Mouse (Mus musculus): Measurements from ENCODE around the gene Zfp598. TPM values are rescaled to one million over a fixed set of nuclear protein-coding genes. Genes with fewer than 3 reads are reported as not detected.
"Not testable (repeated sequence)": the region's sequence is repeated elsewhere in the genome, so short reads cannot be mapped to it uniquely, and the experiment has no call there.

Gene Zfp598
- polyA plus RNA-seq, 1 experiment: 29.6 TPM

GRCm38 (mm10) chr17:24653967-24654710 lies 15.3 kb upstream of the Zfp598 start:
- Histone ChIP-seq H3K27ac (ENCODE audit: insufficient read depth, low read depth, low read length) (no peak overlapping the region), H3K4me3 (ENCODE audit: insufficient read depth, low read length) (peak overlapping the region; percentile 36), H3K4me1 (ENCODE audit: control insufficient read depth, insufficient read depth, low read length) (peaks cover 8% of the 10 kb centered on the region)
- TF ChIP-seq POLR2A (IDR thresholded peaks at IDR 0.05; ENCODE audit: borderline replicate concordance, low read depth, low read length) (no peak), CTCF (IDR thresholded peaks at IDR 0.05; ENCODE audit: low read depth, low read length) (peak; percentile 87)

GRCm38 (mm10) chr17:24654969-24655368 lies 14.5 kb upstream of the Zfp598 start:
- H3K4me1 ChIP-seq (ENCODE audit: control insufficient read depth, insufficient read depth, low read length): peaks cover 4% of the 10 kb centered on the region; the same call in 1 of the 2 replicates
- no peak overlapping the region for H3K4me3 ChIP-seq (ENCODE audit: insufficient read depth, low read length)
- H3K27ac ChIP-seq (ENCODE audit: insufficient read depth, low read depth, low read length): no peak overlapping the region
- no peak for TF ChIP-seq POLR2A (IDR thresholded peaks at IDR 0.05; ENCODE audit: borderline replicate concordance, low read depth, low read length)
- no peak for TF ChIP-seq CTCF (IDR thresholded peaks at IDR 0.05; ENCODE audit: low read depth, low read length)

- Histone ChIP-seq H3K4me3 (ENCODE audit: insufficient read depth, low read length) (peak within 1 kb of the TSS; percentile 42), H3K4me1 (ENCODE audit: control insufficient read depth, insufficient read depth, low read length) (no peaks in the 10 kb centered on the region), H3K27ac (ENCODE audit: insufficient read depth, low read depth, low read length) (no peak within 1 kb of the TSS)
- TF ChIP-seq POLR2A (IDR thresholded peaks at IDR 0.05; ENCODE audit: borderline replicate concordance, low read depth, low read length) (no peak), CTCF (IDR thresholded peaks at IDR 0.05; ENCODE audit: low read depth, low read length) (no peak)
Observed at GRCm38 (mm10) chr17:24658017-24658758, 11.3 kb upstream of the Zfp598 start, which contains the start of gene Npw. Gene Npw (minus strand): TSS chr17:24658457.

- peaks cover 17% of the 10 kb centered on the region for H3K4me1 ChIP-seq (ENCODE audit: control insufficient read depth, insufficient read depth, low read length)
- H3K27ac ChIP-seq (ENCODE audit: insufficient read depth, low read depth, low read length); H3K4me3 ChIP-seq (ENCODE audit: insufficient read depth, low read length): not testable (repeated sequence)
Observed at GRCm38 (mm10) chr17:24667011-24667410, 2.5 kb upstream of the Zfp598 start.

- Histone ChIP-seq H3K27ac (ENCODE audit: insufficient read depth, low read depth, low read length) (no peak overlapping the region), H3K4me3 (ENCODE audit: insufficient read depth, low read length) (no peak overlapping the region), H3K4me1 (ENCODE audit: control insufficient read depth, insufficient read depth, low read length) (peaks cover 19% of the 10 kb centered on the region)
- TF ChIP-seq CTCF (IDR thresholded peaks at IDR 0.05; ENCODE audit: low read depth, low read length) (peak; percentile 64), POLR2A (IDR thresholded peaks at IDR 0.05; ENCODE audit: borderline replicate concordance, low read depth, low read length) (no peak)
Observed at GRCm38 (mm10) chr17:24667416-24667815, 2.1 kb upstream of the Zfp598 start.

- Histone ChIP-seq H3K4me1 (ENCODE audit: control insufficient read depth, insufficient read depth, low read length) (peaks cover 26% of the 10 kb centered on the region), H3K4me3 (ENCODE audit: insufficient read depth, low read length) (peak overlapping the region; percentile 70), H3K27ac (ENCODE audit: insufficient read depth, low read depth, low read length) (peak overlapping the region; percentile 43)
Observed at GRCm38 (mm10) chr17:24669214-24669544, 308 bp upstream of the Zfp598 start.

GRCm38 (mm10) chr17:24670246-24670844 lies 858 bp downstream of the Zfp598 start:
- Histone ChIP-seq H3K4me3 (ENCODE audit: insufficient read depth, low read length) (peak overlapping the region; percentile 70), H3K4me1 (ENCODE audit: control insufficient read depth, insufficient read depth, low read length) (peaks cover 33% of the 10 kb centered on the region), H3K27ac (ENCODE audit: insufficient read depth, low read depth, low read length) (0 out of 2 replicates have a peak overlapping the region, but pooled peaks have one; percentile 5)
- TF ChIP-seq POLR2A (IDR thresholded peaks at IDR 0.05; ENCODE audit: borderline replicate concordance, low read depth, low read length) (no peak), CTCF (IDR thresholded peaks at IDR 0.05; ENCODE audit: low read depth, low read length) (no peak)

GRCm38 (mm10) chr17:24671346-24671745 lies 1.9 kb downstream of the Zfp598 start:
- no peak overlapping the region for H3K27ac ChIP-seq (ENCODE audit: insufficient read depth, low read depth, low read length)
- no peak for TF ChIP-seq POLR2A (IDR thresholded peaks at IDR 0.05; ENCODE audit: borderline replicate concordance, low read depth, low read length)
- no peak for TF ChIP-seq CTCF (IDR thresholded peaks at IDR 0.05; ENCODE audit: low read depth, low read length)
- no peak overlapping the region for H3K4me3 ChIP-seq (ENCODE audit: insufficient read depth, low read length)
- H3K4me1 ChIP-seq (ENCODE audit: control insufficient read depth, insufficient read depth, low read length): peaks cover 33% of the 10 kb centered on the region

- no peak overlapping the region for H3K27ac ChIP-seq (ENCODE audit: insufficient read depth, low read depth, low read length)
- H3K4me3 ChIP-seq (ENCODE audit: insufficient read depth, low read length): peak overlapping the region; percentile 15
- no peak for TF ChIP-seq CTCF (IDR thresholded peaks at IDR 0.05; ENCODE audit: low read depth, low read length)
- TF ChIP-seq POLR2A (IDR thresholded peaks at IDR 0.05; ENCODE audit: borderline replicate concordance, low read depth, low read length): no peak
- peaks cover 33% of the 10 kb centered on the region for H3K4me1 ChIP-seq (ENCODE audit: control insufficient read depth, insufficient read depth, low read length)
Observed at GRCm38 (mm10) chr17:24672141-24672540, 2.7 kb downstream of the Zfp598 start.

- peaks cover 30% of the 10 kb centered on the region for H3K4me1 ChIP-seq (ENCODE audit: control insufficient read depth, insufficient read depth, low read length)
- TF ChIP-seq CTCF (IDR thresholded peaks at IDR 0.05; ENCODE audit: low read depth, low read length) (no peak), POLR2A (IDR thresholded peaks at IDR 0.05; ENCODE audit: borderline replicate concordance, low read depth, low read length) (no peak)
Observed at GRCm38 (mm10) chr17:24674277-24674676, 4.8 kb downstream of the Zfp598 start.

More at GRCm38 (mm10) chr17:24674277-24674676, 4.8 kb downstream of the Zfp598 start:
- H3K27ac ChIP-seq (ENCODE audit: insufficient read depth, low read depth, low read length): no peak overlapping the region
- H3K4me3 ChIP-seq (ENCODE audit: insufficient read depth, low read length): no peak overlapping the region

All from bone marrow macrophage, adult 2 months (primary cell).